Mouse (Mus musculus): ENCODE measurements around the gene Dus3l. TPM values are rescaled to one million over a fixed set of nuclear protein-coding genes. Genes with fewer than 3 reads are reported as not detected.

The Dus3l gene
- polyA plus RNA-seq, 1 experiment from 2014 or later = 46.7 TPM

DNA sequence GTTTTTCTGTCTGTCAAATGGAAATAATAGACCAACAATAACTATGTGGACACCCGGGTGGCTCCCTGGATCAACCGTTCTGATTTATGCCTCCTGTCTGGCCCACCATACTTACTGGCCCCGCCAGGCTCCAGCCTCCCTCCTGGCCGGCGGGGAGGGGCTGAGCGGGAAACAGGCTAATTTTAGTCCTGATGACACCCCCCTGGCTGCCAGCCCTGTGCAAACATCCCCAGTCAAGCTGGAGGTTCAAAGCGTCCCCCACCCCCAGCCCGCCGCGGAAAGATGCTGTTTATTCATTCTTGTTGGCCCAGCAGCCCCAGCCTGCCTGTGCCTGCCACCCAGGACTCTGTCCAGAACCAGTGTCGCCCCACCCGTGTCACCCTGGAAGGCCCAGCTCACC, 36.4 kb upstream of the Dus3l start:
- Histone ChIP-seq H3K4me2 (no peak overlapping the region), H3K36me3 (peaks cover 19% of the 10 kb centered on the region), H3K27me3 (peaks cover 15% of the 10 kb centered on the region; the same call in 1 of the 2 replicates), H3K9ac (replicated peaks) (no peak overlapping the region; the same call in 1 of the 2 replicates), H3K4me1 (replicated peaks) (peaks cover 44% of the 10 kb centered on the region), H3K9me3 (no peaks in the 10 kb centered on the region), H3K27ac (0 out of 2 replicates have a peak overlapping the region, but pooled peaks have one; percentile 79), H3K4me3 (replicated peaks) (no peak overlapping the region)
- 15% methylated on average over 12 of the region's 12 CpGs for WGBS
- ATAC-seq (ENCODE audit: insufficient number of reproducible peaks, insufficient read depth, low FRiP score, low TSS enrichment, low read depth) = no peak

DNA sequence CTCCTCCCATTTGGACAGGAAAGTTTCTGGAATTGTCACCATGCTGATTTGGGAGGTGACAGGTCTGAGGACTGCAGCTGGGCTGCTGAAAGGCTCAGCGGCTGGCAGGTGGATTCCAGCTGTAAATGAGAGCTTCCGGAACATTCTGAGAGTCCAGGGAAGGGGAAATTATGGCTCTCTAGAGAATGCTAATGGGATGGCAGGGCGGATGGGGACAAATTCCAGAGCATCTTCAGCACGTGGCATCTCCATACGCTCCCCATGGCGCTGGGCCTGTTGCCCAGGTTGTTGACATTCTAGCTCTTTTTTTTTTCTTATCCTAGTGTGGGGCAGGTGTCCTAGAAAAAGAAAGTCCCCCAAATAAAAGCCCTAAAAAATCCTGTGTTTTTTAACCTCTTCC, 35.4 kb upstream of the Dus3l start:
- Histone ChIP-seq H3K9me3 (no peaks in the 10 kb centered on the region), H3K36me3 (peaks cover 10% of the 10 kb centered on the region; the same call in 1 of the 2 replicates), H3K4me1 (replicated peaks) (peaks cover 36% of the 10 kb centered on the region), H3K9ac (replicated peaks) (no peak overlapping the region), H3K4me3 (replicated peaks) (no peak overlapping the region), H3K27me3 (peaks cover 19% of the 10 kb centered on the region), H3K27ac (no peak overlapping the region), H3K4me2 (no peak overlapping the region)
- WGBS = 47% methylated on average over 6 of the region's 6 CpGs
- no peak for ATAC-seq (ENCODE audit: insufficient number of reproducible peaks, insufficient read depth, low FRiP score, low TSS enrichment, low read depth)

DNA sequence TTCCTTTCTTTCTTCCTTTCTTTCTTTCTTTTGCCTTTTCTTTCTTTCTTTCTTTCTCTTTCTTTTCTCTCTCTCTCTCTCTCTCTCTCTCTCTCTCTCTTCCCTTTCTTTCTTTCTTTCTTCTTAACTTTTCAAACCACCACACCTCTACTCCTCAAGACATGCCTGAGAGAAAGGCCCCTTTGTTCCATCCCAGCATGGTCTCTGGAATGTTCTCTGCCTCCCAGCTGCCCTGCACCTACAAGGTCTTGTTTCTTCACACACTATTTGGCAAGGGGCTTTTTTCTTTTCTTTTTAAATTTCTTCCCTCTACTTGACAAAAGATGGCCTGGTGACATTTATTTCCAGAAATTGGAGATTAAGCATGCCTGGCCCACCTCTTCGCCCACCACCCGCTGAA, 34.9 kb upstream of the Dus3l start:
- H3K4me2 ChIP-seq = no peak overlapping the region
- 0 out of 2 replicates have a peak, but pooled peaks cover 6% of the 10 kb centered on the region for H3K36me3 ChIP-seq
- ATAC-seq (ENCODE audit: insufficient number of reproducible peaks, insufficient read depth, low FRiP score, low TSS enrichment, low read depth) = no peak
- peaks cover 36% of the 10 kb centered on the region for H3K4me1 ChIP-seq (replicated peaks)
- 62% methylated on average over 2 of the region's 2 CpGs for WGBS
- H3K27me3 ChIP-seq = peaks cover 22% of the 10 kb centered on the region
- no peak overlapping the region for H3K9ac ChIP-seq (replicated peaks)
- H3K4me3 ChIP-seq (replicated peaks) = no peak overlapping the region
- H3K9me3 ChIP-seq = no peaks in the 10 kb centered on the region
- H3K27ac ChIP-seq = no peak overlapping the region

DNA sequence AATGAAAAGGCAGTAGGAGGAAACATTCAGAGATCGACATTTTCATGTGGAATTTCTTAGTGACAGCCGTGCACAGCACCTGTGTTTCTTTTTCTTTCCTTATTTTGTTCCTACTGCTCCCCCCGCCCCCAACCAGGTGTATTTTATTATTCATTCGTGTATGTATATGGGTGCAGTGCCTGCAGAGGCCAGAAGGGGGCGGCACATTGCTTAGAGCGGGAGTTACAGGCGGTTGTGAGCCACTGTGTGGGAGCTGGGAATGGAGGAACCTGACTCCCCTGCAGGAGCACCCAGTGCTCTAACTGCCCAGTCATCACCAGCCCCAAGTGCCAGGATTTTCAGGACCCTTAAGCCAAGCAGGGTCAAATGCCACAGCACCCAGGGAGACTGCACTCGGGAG, 28.0 kb upstream of the Dus3l start:
- peaks cover 27% of the 10 kb centered on the region for H3K27me3 ChIP-seq
- H3K27ac ChIP-seq = no peak overlapping the region
- H3K4me2 ChIP-seq = no peak overlapping the region
- H3K4me3 ChIP-seq (replicated peaks) = no peak overlapping the region
- WGBS = 40% methylated on average over 8 of the region's 8 CpGs
- H3K36me3 ChIP-seq = no peaks in the 10 kb centered on the region
- no peak overlapping the region for H3K9ac ChIP-seq (replicated peaks)
- no peaks in the 10 kb centered on the region for H3K9me3 ChIP-seq
- ATAC-seq (ENCODE audit: insufficient number of reproducible peaks, insufficient read depth, low FRiP score, low TSS enrichment, low read depth) = no peak
- H3K4me1 ChIP-seq (replicated peaks) = no peaks in the 10 kb centered on the region

DNA sequence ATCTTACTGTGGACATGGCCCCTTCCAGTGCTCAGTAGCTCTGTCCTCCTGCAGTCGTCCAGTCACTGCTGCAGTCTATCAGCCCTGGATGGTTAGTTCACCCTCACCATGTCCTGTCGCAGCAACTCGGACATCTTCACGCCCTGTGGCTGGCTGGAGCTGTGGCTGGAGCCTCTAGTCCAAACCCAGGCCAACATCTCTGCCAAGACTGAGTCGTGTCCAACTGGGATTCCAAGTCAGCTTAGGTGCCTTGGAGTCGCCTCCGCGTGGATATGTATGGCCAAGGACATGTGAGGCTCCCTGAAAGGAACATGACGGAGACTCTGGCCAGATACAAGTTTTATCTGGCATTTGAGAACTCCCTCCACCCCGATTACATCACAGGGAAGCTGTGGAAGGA, 26.3 kb upstream of the Dus3l start:
- no peaks in the 10 kb centered on the region for H3K4me1 ChIP-seq (replicated peaks)
- H3K9me3 ChIP-seq = no peaks in the 10 kb centered on the region
- WGBS = 84% methylated on average over 10 of the region's 10 CpGs
- H3K9ac ChIP-seq (replicated peaks) = no peak overlapping the region
- no peak overlapping the region for H3K27ac ChIP-seq
- H3K4me2 ChIP-seq = no peak overlapping the region
- H3K4me3 ChIP-seq (replicated peaks) = no peak overlapping the region
- H3K27me3 ChIP-seq = peaks cover 23% of the 10 kb centered on the region
- no peak for ATAC-seq (ENCODE audit: insufficient number of reproducible peaks, insufficient read depth, low FRiP score, low TSS enrichment, low read depth)
- H3K36me3 ChIP-seq = no peaks in the 10 kb centered on the region

DNA sequence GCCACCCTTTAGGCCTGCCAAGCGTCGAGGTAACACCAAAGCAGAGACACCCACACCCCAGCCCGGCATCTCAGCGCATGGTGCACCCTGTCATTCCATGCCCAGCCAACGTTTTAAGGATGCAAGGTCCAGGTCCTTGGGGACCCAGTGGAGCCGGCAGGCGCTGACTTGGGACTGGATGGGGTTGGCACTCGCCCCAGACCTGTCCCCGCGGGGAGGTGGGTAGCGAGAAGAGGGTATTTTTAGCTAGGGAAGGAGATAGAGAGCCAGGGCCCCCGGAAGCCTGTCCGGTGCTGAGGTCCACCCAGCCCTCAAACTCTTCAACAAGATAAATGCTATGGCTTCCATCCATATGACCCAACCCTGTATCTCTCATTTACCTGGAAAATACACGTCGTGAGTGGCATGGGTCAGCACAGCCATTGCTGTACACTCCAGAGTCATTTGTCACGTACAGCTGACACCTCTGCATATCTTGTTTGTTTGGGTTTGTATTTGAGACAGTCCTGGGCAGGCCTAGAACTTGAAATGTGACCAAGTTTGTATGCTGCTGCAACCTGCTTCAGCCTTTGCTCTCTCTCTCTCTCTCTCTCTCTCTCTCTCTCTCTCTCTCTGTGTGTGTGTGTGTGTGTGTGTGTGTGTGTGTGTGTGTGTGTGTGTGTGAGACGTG, 24.3 kb upstream of the Dus3l start:
- WGBS = 84% methylated on average over 17 of the region's 17 CpGs

DNA sequence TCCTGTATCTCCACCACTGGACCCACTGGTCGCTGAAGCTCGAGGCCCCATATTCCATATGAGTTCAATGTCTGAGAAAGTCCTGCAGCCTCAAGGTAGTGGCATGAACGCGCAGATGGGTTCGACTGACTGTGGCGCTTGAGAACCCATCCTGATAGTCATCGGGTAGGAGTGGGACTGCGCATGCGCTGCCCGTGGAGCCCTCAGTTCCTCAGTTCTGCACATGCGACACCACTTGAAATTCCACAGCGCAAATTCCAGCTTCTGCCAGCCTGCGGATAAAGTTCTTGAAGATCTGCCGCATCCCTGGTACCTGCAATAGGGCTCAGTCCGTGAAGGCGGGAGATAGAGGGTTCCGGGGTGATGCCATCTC, 23.8 kb upstream of the Dus3l start:
- no peak overlapping the region for H3K27ac ChIP-seq
- ATAC-seq (ENCODE audit: insufficient number of reproducible peaks, insufficient read depth, low FRiP score, low TSS enrichment, low read depth) = no peak
- H3K4me2 ChIP-seq = no peak overlapping the region
- 80% methylated on average over 16 of the region's 17 CpGs for WGBS
- H3K4me1 ChIP-seq (replicated peaks) = no peaks in the 10 kb centered on the region
- no peaks in the 10 kb centered on the region for H3K9me3 ChIP-seq
- H3K9ac ChIP-seq (replicated peaks) = no peak overlapping the region
- H3K36me3 ChIP-seq = no peaks in the 10 kb centered on the region
- H3K27me3 ChIP-seq = peaks cover 14% of the 10 kb centered on the region
- H3K4me3 ChIP-seq (replicated peaks) = no peak overlapping the region

More for the DNA sequence above, 24.3 kb upstream of the Dus3l start:
- Histone ChIP-seq H3K36me3 (no peaks in the 10 kb centered on the region), H3K4me3 (replicated peaks) (no peak overlapping the region), H3K27ac (no peak overlapping the region), H3K4me1 (replicated peaks) (no peaks in the 10 kb centered on the region), H3K9ac (replicated peaks) (no peak overlapping the region), H3K27me3 (peaks cover 14% of the 10 kb centered on the region), H3K9me3 (no peaks in the 10 kb centered on the region), H3K4me2 (no peak overlapping the region)
- no peak for ATAC-seq (ENCODE audit: insufficient number of reproducible peaks, insufficient read depth, low FRiP score, low TSS enrichment, low read depth)

DNA sequence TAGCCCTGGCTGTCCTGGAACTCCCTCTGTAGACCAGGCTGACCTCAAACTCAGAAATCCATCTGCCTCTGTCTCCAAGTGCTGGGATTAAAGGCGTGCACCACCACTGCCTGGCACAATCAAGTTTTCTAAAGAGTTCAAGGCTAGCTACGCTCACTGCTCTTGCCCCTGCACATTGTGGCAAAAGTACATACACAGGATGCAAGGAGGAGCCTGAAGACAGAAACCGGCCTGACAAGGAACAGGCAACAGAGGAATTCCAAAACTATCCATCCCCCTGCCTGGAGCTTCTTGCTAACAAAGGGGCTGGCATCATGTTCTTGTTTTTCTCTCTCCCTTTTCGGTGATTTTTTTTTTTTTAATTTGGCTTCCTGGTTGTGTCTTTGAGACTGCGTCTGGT, 20.4 kb upstream of the Dus3l start:
- ATAC-seq (ENCODE audit: insufficient number of reproducible peaks, insufficient read depth, low FRiP score, low TSS enrichment, low read depth) = no peak
- Histone ChIP-seq H3K4me1 (replicated peaks) (no peaks in the 10 kb centered on the region), H3K9me3 (no peaks in the 10 kb centered on the region), H3K4me3 (replicated peaks) (no peak overlapping the region), H3K36me3 (no peaks in the 10 kb centered on the region), H3K27me3 (peaks cover 8% of the 10 kb centered on the region), H3K4me2 (no peak overlapping the region), H3K9ac (replicated peaks) (no peak overlapping the region), H3K27ac (no peak overlapping the region)
- 61% methylated on average over 5 of the region's 5 CpGs for WGBS

DNA sequence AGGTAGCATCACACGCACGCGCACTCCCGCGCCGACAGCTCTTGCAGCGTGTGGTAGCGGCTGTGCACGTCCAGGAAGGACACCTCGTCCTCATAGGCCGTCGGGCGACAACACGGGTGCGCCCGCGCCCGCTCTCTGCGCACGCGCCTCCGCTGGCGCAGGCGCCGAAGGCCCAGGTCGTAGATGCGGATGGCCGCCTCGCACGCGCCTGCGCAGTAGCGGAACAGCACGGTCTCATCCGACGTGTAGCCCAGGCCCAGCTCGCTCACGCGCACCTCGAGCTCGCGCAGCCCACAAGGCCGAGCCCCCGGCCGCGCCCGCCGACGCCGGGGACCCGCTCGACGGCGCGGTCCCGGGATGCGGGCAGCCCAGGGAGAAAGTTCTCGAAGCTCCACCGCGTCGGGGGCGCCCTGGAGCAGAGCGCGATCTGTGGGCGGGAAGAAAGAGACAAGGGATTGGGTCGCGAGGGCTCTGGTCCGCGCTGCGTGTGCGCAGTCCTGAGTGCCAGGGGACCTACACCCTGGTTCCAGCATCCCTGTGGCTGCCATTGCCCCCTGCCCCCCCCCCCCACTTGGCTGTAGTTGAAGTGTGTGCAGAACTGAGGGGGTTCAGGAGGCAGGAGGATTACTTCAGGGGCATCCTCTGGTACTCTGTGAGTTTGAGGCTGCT, 13.0 kb upstream of the Dus3l start:
- 0 out of 2 replicates have a peak, but pooled peaks cover 9% of the 10 kb centered on the region for H3K9me3 ChIP-seq
- H3K4me1 ChIP-seq (replicated peaks) = peaks cover 22% of the 10 kb centered on the region
- H3K4me3 ChIP-seq (replicated peaks) = peak overlapping the region; percentile 25
- ATAC-seq (ENCODE audit: insufficient number of reproducible peaks, insufficient read depth, low FRiP score, low TSS enrichment, low read depth) = peak; percentile 27; the same call in 1 of the 2 replicates
- H3K36me3 ChIP-seq = no peaks in the 10 kb centered on the region
- H3K27ac ChIP-seq = no peak overlapping the region
- H3K9ac ChIP-seq (replicated peaks) = peak overlapping the region; percentile 34; the same call in 1 of the 2 replicates
- 21% methylated on average over 69 of the region's 71 CpGs for WGBS
- H3K4me2 ChIP-seq = peak overlapping the region; percentile 46
- peaks cover 73% of the 10 kb centered on the region for H3K27me3 ChIP-seq

DNA sequence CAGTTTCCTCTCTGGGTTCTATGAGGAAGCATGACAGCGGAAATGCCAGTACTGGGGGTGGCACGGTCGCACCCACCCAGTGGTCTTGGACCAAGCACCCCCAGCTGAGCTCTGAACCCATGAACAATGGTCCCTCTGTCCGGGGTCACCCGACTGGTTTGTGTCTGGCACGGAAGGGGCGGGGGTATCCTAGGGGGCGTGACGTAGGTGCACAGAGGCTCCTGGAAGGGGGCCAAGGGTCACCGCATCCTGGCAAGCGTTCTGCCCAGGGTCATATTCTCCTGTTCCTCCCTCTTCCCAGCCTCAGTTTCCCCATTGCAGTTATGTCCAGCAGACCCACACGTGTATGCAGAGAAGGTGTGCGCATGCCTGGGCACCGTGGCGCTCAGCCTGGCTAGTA, 11.1 kb upstream of the Dus3l start:
- Histone ChIP-seq H3K27me3 (peaks cover 85% of the 10 kb centered on the region), H3K36me3 (no peaks in the 10 kb centered on the region), H3K4me3 (replicated peaks) (no peak overlapping the region), H3K4me2 (no peak overlapping the region), H3K9me3 (0 out of 2 replicates have a peak, but pooled peaks cover 9% of the 10 kb centered on the region), H3K4me1 (replicated peaks) (peaks cover 37% of the 10 kb centered on the region), H3K9ac (replicated peaks) (no peak overlapping the region), H3K27ac (no peak overlapping the region)
- ATAC-seq (ENCODE audit: insufficient number of reproducible peaks, insufficient read depth, low FRiP score, low TSS enrichment, low read depth) = no peak
- 23% methylated on average over 15 of the region's 15 CpGs for WGBS

DNA sequence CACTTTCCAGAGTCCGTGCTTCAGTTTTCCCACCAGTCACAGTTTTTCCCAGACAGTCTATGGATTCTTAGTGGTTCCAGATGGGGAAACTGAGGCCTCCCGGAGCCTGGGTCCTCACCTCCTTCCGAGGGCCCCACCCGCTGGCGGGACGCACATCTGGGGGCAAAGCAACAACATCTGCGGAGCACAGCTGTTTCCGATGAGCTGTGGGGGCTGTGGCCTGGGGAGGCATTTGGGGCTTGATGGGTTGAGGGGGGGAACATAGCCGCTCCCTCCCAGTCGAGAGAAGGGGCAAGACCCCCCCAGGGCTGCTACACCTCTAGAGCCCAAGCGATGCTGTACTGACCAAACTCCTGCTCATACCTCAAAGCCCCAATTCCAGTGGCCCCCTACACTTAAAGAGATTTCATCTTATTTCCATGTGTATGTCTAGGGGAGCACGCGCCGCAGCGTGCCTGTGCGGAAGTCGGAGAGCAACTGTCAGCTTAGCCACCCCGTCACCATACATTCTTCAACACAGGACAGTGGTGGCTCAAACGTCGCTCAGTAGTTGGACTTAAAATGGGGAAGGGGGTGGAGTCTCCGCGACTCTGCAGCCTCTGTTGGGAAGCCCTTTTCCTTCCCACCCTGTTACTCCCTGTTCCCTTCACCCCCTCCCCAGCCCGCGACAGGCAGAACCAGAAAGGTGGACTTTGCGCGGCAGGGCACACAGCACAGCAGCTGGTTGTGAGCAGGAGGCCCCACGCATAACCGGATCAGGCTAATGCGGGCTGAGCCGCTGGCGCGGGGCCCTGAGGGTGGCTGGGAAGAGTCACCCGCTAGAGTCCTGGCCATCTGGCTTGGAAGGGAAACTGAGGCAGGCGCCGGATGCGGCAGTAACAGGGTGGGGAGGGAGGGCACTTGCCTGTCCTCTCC, 10.0 kb upstream of the Dus3l start:
- Histone ChIP-seq H3K27ac (no peak overlapping the region), H3K4me3 (replicated peaks) (peak overlapping the region; percentile 15; the same call in 1 of the 2 replicates), H3K9me3 (0 out of 2 replicates have a peak, but pooled peaks cover 9% of the 10 kb centered on the region), H3K36me3 (no peaks in the 10 kb centered on the region), H3K4me1 (replicated peaks) (peaks cover 48% of the 10 kb centered on the region), H3K27me3 (peaks cover 85% of the 10 kb centered on the region), H3K9ac (replicated peaks) (no peak overlapping the region), H3K4me2 (peak overlapping the region; percentile 9; the same call in 1 of the 2 replicates)
- 10% methylated on average over 36 of the region's 36 CpGs for WGBS
- no peak for ATAC-seq (ENCODE audit: insufficient number of reproducible peaks, insufficient read depth, low FRiP score, low TSS enrichment, low read depth)
